Mouse (Mus musculus): ENCODE data around the gene Smagp. TPM values are rescaled to one million over a fixed set of nuclear protein-coding genes. Genes with fewer than 3 reads are reported as not detected.

Smagp gene
- polyA plus RNA-seq, 1 experiment from 2014 or later = 3.9 TPM

- under 1% methylated on average over 12 of the region's 12 CpGs for WGBS
- H3K27me3 ChIP-seq (ENCODE audit: control insufficient read depth, insufficient read depth, low read length) = peaks cover 15% of the 10 kb centered on the region
Measured at GRCm38 (mm10) chr15:100598883-100599275, 37.9 kb downstream of the Smagp start.

DNA sequence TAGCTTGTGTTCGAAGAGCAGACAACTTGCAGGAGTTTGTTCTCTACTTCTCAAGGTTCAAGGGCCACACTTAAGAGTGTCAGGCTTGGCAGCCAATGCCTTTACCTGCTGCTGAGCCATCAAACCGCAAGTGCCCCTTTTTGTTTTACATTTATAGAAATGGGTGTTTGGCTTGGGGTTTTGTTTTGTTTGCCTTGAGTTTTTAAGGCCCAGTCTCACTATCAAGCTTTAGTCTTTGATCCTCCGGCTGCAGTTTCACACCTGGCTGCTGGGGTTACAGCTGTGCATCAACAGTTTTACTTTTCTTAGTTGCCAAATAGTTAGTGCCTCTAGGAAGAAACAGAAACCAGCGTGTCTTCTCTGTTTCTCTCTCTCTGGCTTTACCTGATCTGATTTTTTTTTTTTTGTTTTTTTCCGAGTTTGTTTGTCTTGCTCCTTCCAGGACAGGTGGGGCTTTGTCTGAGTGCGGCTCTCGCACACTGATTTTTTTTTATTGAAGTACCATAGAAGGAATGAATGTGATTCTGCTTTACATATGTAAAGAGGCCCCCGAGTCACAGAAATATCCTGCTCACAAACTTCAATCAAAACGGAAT lies 38.4 kb downstream of the Smagp start:
- Histone ChIP-seq H3K27me3 (ENCODE audit: control insufficient read depth, insufficient read depth, low read length) (peaks cover 15% of the 10 kb centered on the region), H3K9ac (ENCODE audit: low read length) (peak overlapping the region; percentile 96; the same call in 1 of the 2 replicates), H3K9me3 (ENCODE audit: control insufficient read depth, low read length) (no peaks in the 10 kb centered on the region), H3K4me2 (peak overlapping the region; percentile 94), H3K4me1 (ENCODE audit: control insufficient read depth, insufficient read depth, low read length) (peaks cover 13% of the 10 kb centered on the region), H3K36me3 (ENCODE audit: control insufficient read depth, insufficient read depth, low read length) (no peaks in the 10 kb centered on the region), H3K4me3 (ENCODE audit: low read depth, low read length) (peak overlapping the region; percentile 81), H3K27ac (ENCODE audit: low read depth, low read length) (no peak overlapping the region)
- ATAC-seq (ENCODE audit: low FRiP score) (no peak), DNase-seq (ENCODE audit: low spot score, missing footprints) (no peak)
- 28% methylated on average over 9 of the region's 9 CpGs for WGBS

More at GRCm38 (mm10) chr15:100598883-100599275, 37.9 kb downstream of the Smagp start:
- H3K4me2 ChIP-seq = peak overlapping the region; percentile 94
- peak overlapping the region; percentile 81 for H3K4me3 ChIP-seq (ENCODE audit: low read depth, low read length)
- H3K4me1 ChIP-seq (ENCODE audit: control insufficient read depth, insufficient read depth, low read length) = peaks cover 13% of the 10 kb centered on the region
- H3K27ac ChIP-seq (ENCODE audit: low read depth, low read length) = peak overlapping the region; percentile 25; the same call in 1 of the 2 replicates
- peak overlapping the region; percentile 96 for H3K9ac ChIP-seq (ENCODE audit: low read length)
- DNase-seq (ENCODE audit: low spot score, missing footprints) (peak; percentile 95), ATAC-seq (ENCODE audit: low FRiP score) (peak; percentile 23; the same call in 1 of the 2 replicates)
- H3K36me3 ChIP-seq (ENCODE audit: control insufficient read depth, insufficient read depth, low read length) = no peaks in the 10 kb centered on the region
- no peaks in the 10 kb centered on the region for H3K9me3 ChIP-seq (ENCODE audit: control insufficient read depth, low read length)

GRCm38 (mm10) chr15:100592817-100593216 lies 43.9 kb downstream of the Smagp start:
- no peak overlapping the region for H3K27ac ChIP-seq (ENCODE audit: low read depth, low read length)
- H3K4me1 ChIP-seq (ENCODE audit: control insufficient read depth, insufficient read depth, low read length) = no peaks in the 10 kb centered on the region
- H3K4me3 ChIP-seq (ENCODE audit: low read depth, low read length) = no peak overlapping the region
- no peak overlapping the region for H3K9ac ChIP-seq (ENCODE audit: low read length)
- no peaks in the 10 kb centered on the region for H3K27me3 ChIP-seq (ENCODE audit: control insufficient read depth, insufficient read depth, low read length)
- DNase-seq (ENCODE audit: low spot score, missing footprints) = no peak
- H3K4me2 ChIP-seq = no peak overlapping the region
- H3K36me3 ChIP-seq (ENCODE audit: control insufficient read depth, insufficient read depth, low read length) = no peaks in the 10 kb centered on the region
- no peaks in the 10 kb centered on the region for H3K9me3 ChIP-seq (ENCODE audit: control insufficient read depth, low read length)
- no peak for ATAC-seq (ENCODE audit: low FRiP score)
- WGBS = 85% methylated on average over 6 of the region's 6 CpGs

GRCm38 (mm10) chr15:100590436-100590835 lies 46.3 kb downstream of the Smagp start:
- Histone ChIP-seq H3K4me2 (no peak overlapping the region), H3K27me3 (ENCODE audit: control insufficient read depth, insufficient read depth, low read length) (no peaks in the 10 kb centered on the region), H3K27ac (ENCODE audit: low read depth, low read length) (no peak overlapping the region), H3K9ac (ENCODE audit: low read length) (no peak overlapping the region), H3K9me3 (ENCODE audit: control insufficient read depth, low read length) (no peaks in the 10 kb centered on the region), H3K36me3 (ENCODE audit: control insufficient read depth, insufficient read depth, low read length) (peaks cover 5% of the 10 kb centered on the region; the same call in 1 of the 2 replicates), H3K4me3 (ENCODE audit: low read depth, low read length) (no peak overlapping the region), H3K4me1 (ENCODE audit: control insufficient read depth, insufficient read depth, low read length) (no peaks in the 10 kb centered on the region)
- ATAC-seq (ENCODE audit: low FRiP score) (no peak), DNase-seq (ENCODE audit: low spot score, missing footprints) (no peak)
- 76% methylated on average over 7 of the region's 8 CpGs for WGBS

GRCm38 (mm10) chr15:100588297-100588696 lies 48.4 kb downstream of the Smagp start:
- H3K36me3 ChIP-seq (ENCODE audit: control insufficient read depth, insufficient read depth, low read length) = peaks cover 5% of the 10 kb centered on the region; the same call in 1 of the 2 replicates

GRCm38 (mm10) chr15:100587166-100587565 lies 49.6 kb downstream of the Smagp start:
- Histone ChIP-seq H3K4me1 (ENCODE audit: control insufficient read depth, insufficient read depth, low read length) (no peaks in the 10 kb centered on the region), H3K4me3 (ENCODE audit: low read depth, low read length) (no peak overlapping the region), H3K9ac (ENCODE audit: low read length) (no peak overlapping the region), H3K36me3 (ENCODE audit: control insufficient read depth, insufficient read depth, low read length) (peaks cover 8% of the 10 kb centered on the region), H3K4me2 (no peak overlapping the region), H3K27ac (ENCODE audit: low read depth, low read length) (no peak overlapping the region), H3K9me3 (ENCODE audit: control insufficient read depth, low read length) (no peaks in the 10 kb centered on the region), H3K27me3 (ENCODE audit: control insufficient read depth, insufficient read depth, low read length) (no peaks in the 10 kb centered on the region)
- no peak for ATAC-seq (ENCODE audit: low FRiP score)
- WGBS = 76% methylated on average over 4 of the region's 4 CpGs
- DNase-seq (ENCODE audit: low spot score, missing footprints) = no peak

More at GRCm38 (mm10) chr15:100588297-100588696, 48.4 kb downstream of the Smagp start:
- no peak overlapping the region for H3K4me3 ChIP-seq (ENCODE audit: low read depth, low read length)
- H3K4me1 ChIP-seq (ENCODE audit: control insufficient read depth, insufficient read depth, low read length) = no peaks in the 10 kb centered on the region
- DNase-seq (ENCODE audit: low spot score, missing footprints) (no peak), ATAC-seq (ENCODE audit: low FRiP score) (no peak)
- H3K27ac ChIP-seq (ENCODE audit: low read depth, low read length) = no peak overlapping the region
- H3K4me2 ChIP-seq = no peak overlapping the region
- H3K27me3 ChIP-seq (ENCODE audit: control insufficient read depth, insufficient read depth, low read length) = no peaks in the 10 kb centered on the region
- 78% methylated on average over 6 of the region's 6 CpGs for WGBS
- H3K9me3 ChIP-seq (ENCODE audit: control insufficient read depth, low read length) = no peaks in the 10 kb centered on the region
- no peak overlapping the region for H3K9ac ChIP-seq (ENCODE audit: low read length)

GRCm38 (mm10) chr15:100585931-100586330 lies 50.8 kb downstream of the Smagp start:
- no peak overlapping the region for H3K27ac ChIP-seq (ENCODE audit: low read depth, low read length)
- no peak overlapping the region for H3K9ac ChIP-seq (ENCODE audit: low read length)
- ATAC-seq (ENCODE audit: low FRiP score) (no peak), DNase-seq (ENCODE audit: low spot score, missing footprints) (no peak)
- H3K4me3 ChIP-seq (ENCODE audit: low read depth, low read length) = no peak overlapping the region
- no peaks in the 10 kb centered on the region for H3K27me3 ChIP-seq (ENCODE audit: control insufficient read depth, insufficient read depth, low read length)
- WGBS = 94% methylated on average over 16 of the region's 16 CpGs
- H3K36me3 ChIP-seq (ENCODE audit: control insufficient read depth, insufficient read depth, low read length) = peaks cover 8% of the 10 kb centered on the region
- no peaks in the 10 kb centered on the region for H3K4me1 ChIP-seq (ENCODE audit: control insufficient read depth, insufficient read depth, low read length)
- H3K4me2 ChIP-seq = no peak overlapping the region
- no peaks in the 10 kb centered on the region for H3K9me3 ChIP-seq (ENCODE audit: control insufficient read depth, low read length)

GRCm38 (mm10) chr15:100580108-100580507 lies 56.6 kb downstream of the Smagp start:
- DNase-seq (ENCODE audit: low spot score, missing footprints) (no peak), ATAC-seq (ENCODE audit: low FRiP score) (no peak)
- Histone ChIP-seq H3K36me3 (ENCODE audit: control insufficient read depth, insufficient read depth, low read length) (peaks cover 8% of the 10 kb centered on the region; the same call in 1 of the 2 replicates), H3K9me3 (ENCODE audit: control insufficient read depth, low read length) (no peaks in the 10 kb centered on the region), H3K4me2 (no peak overlapping the region), H3K27me3 (ENCODE audit: control insufficient read depth, insufficient read depth, low read length) (no peaks in the 10 kb centered on the region), H3K27ac (ENCODE audit: low read depth, low read length) (no peak overlapping the region), H3K4me1 (ENCODE audit: control insufficient read depth, insufficient read depth, low read length) (no peaks in the 10 kb centered on the region), H3K9ac (ENCODE audit: low read length) (no peak overlapping the region), H3K4me3 (ENCODE audit: low read depth, low read length) (no peak overlapping the region)
- WGBS = 88% methylated on average over 10 of the region's 10 CpGs

DNA sequence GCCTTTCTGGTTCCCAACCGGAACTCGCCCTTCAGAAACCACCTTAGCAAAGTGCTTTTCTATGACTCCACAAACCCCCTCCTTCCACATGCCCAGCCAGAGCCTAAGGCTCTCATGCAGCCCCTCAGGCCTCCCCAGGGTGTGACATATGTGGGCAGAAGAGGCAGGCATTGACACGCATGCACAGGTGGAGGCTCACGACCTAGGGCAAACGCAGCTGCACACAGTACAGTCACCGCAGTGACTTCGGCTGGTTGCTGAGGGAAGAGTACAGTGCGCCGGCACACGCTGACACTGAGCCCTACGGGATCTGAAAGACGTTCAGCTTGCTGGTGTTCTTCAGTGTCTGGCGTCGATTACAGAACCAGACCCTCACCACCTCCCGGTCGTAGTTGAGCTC lies 58.8 kb downstream of the Smagp start:
- no peak for DNase-seq (ENCODE audit: low spot score, missing footprints)
- Histone ChIP-seq H3K27me3 (ENCODE audit: control insufficient read depth, insufficient read depth, low read length) (no peaks in the 10 kb centered on the region), H3K9ac (ENCODE audit: low read length) (no peak overlapping the region), H3K4me1 (ENCODE audit: control insufficient read depth, insufficient read depth, low read length) (no peaks in the 10 kb centered on the region), H3K27ac (ENCODE audit: low read depth, low read length) (no peak overlapping the region), H3K4me2 (no peak overlapping the region), H3K9me3 (ENCODE audit: control insufficient read depth, low read length) (no peaks in the 10 kb centered on the region), H3K36me3 (ENCODE audit: control insufficient read depth, insufficient read depth, low read length) (peaks cover 6% of the 10 kb centered on the region; the same call in 1 of the 2 replicates), H3K4me3 (ENCODE audit: low read depth, low read length) (no peak overlapping the region)
- ATAC-seq (ENCODE audit: low FRiP score) = no peak
- 90% methylated on average over 16 of the region's 16 CpGs for WGBS

Data from midbrain, embryonic 11.5 days (tissue).